Mouse (Mus musculus) stomach, adult 2 months (tissue): ENCODE data around the gene Inf2. TPM values are rescaled to one million over a fixed set of nuclear protein-coding genes. Genes with fewer than 3 reads are reported as not detected.

Experiments used
- polyA plus RNA-seq: library from polyadenylated mRNA; depleted of rRNA; stranded (reverse); fragments of >200 nt; gene quantifications from 2 replicates; pipeline ENCODE4 v1.2.3, GENCODE M21; 2012; rRNA removed

The Inf2 gene
- polyA plus RNA-seq, result 5.6 and 6.4 TPM in 2 replicates

DNA sequence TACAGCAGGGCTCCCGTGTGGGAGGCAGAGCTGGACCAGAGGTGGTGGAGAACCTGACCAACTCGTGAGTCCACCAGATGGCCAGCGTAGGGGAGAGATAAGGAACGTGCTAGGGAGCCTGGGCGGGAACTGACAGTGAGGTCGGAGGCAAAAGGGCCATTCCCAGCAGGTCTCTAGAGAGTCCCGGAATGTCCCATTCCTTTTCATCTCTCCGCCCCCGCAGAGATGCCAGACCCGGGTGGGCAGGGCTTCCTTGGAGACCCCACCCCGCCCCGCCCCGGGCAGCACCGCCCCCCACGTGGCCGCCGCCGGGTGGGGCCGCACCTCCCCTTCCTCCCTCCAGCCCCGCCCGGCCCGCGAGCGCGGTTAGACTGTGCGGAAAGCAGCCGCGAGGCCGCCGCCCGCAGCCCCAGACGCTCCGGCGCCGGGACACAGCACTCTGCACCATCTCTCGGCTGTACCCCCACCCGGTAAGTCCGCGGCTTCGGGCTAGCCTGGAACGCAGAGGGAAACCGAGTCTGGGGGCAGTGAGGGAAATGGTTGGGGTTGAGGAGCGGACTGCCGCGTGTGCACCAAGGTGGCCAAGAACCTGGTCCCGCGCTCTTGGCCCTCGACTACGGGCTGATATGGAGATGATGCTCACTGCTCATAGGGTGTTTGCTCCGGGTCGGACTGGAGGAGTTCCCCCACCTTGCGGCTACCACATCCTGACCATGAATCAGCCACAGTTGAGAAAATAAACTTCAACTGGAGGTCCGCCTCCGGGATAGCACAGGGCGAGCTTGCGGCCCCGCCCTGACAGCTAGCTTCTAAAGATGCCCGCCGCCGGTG is at the start of gene Inf2:
TSS of gene Inf2 (plus strand) at position 359 of the 831 bp plus-strand sequence.

DNA sequence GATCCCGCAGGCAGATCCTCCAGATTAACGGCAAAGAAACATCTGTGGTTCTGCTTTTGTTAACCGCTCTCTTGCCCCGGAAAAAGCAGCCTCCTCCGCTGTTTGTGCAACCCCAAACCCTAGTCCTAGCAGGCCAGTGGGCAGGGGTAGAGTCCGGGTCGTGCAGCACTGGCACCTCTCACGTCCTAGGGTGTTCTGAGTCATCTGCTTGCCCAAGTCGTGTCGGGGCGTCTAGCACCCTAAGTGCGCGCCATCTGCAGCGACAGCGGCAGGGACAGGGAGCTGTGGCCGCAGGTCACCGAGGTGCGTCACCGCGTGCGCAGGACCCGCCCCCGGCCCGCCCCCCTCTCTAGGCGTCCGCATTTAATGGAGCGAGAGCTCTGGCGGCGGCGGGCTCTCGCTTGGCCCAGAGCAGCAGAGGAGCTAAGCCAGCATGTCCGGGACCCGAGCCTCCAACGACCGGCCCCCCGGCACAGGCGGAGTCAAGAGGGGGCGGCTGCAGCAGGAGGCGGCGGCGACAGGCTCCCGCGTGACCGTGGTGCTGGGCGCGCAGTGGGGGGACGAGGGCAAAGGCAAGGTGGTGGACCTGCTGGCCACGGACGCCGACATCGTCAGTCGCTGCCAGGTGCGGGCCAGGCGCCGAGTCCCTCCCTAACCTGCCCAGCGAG is 31.2 kb downstream of the Inf2 start, which contains the start of gene Adssl1:
TSS of gene Adssl1 (plus strand) at position 360 of the 668 bp plus-strand sequence.

DNA sequence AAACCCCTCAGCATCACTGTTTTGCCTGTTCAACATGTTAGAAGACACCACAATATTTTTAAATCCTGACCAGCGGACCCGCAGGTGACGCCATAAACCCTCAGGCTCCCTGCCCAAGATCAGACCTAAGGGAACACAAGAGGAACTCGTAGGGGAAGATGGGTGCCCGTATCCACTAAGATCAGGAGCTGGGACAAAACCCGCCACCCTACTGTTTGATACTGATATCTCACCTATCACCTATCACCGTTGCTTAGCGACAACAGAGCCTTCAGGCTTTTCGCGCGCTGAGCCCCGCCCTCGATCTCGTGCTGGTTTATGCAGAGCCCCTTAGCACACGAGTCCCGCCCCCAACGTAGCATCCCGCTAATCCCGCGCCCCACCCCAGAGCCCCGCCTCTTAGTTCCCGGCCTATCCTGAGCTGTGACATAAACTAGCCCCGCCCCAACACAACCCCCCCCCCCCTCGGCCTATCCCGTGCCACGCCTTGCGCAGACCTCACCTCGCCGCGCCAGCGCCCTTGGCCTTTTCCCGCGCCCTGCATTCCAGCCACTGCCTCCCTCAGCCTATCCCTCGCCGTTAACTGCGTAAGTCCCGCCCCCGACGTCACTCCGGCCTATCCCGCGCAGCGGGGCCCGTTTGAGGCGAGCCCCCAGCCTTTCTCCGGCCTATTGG is 55.7 kb downstream of the Inf2 start, which contains the start of gene Siva1:
TSS of gene Siva1 (plus strand) at position 500 of the 675 bp plus-strand sequence.

Other genes starting within 250 kb of the Inf2 start
- 0.96 and 1.2 TPM in 2 replicates for gene A530016L24Rik, start 99.3 kb upstream of the Inf2 start, polyA plus RNA-seq
- gene Tmem179, start 72.0 kb upstream of the Inf2 start, polyA plus RNA-seq, result 0.38 and 1.1 TPM in 2 replicates
- gene Adssl1, start 31.3 kb downstream of the Inf2 start, polyA plus RNA-seq, result 7.7 and 16.7 TPM in 2 replicates
- 16.5 and 24.7 TPM in 2 replicates for gene Siva1, start 55.9 kb downstream of the Inf2 start, polyA plus RNA-seq
- gene Akt1, start 86.1 kb downstream of the Inf2 start, polyA plus RNA-seq, result 108 and 117 TPM in 2 replicates
- 19.5 and 22.8 TPM in 2 replicates for gene Zbtb42, start 90.0 kb downstream of the Inf2 start, polyA plus RNA-seq
- gene Cep170b, start 131.7 kb downstream of the Inf2 start, polyA plus RNA-seq, result 53.4 and 62.7 TPM in 2 replicates
- gene Pld4, start 171.9 kb downstream of the Inf2 start, polyA plus RNA-seq, result 8.0 and 11.8 TPM in 2 replicates
- gene Ahnak2, start 213.9 kb downstream of the Inf2 start, polyA plus RNA-seq, result 4.8 and 6.8 TPM in 2 replicates
- gene Clba1, start 220.2 kb downstream of the Inf2 start, polyA plus RNA-seq, result 5.3 and 9.1 TPM in 2 replicates
- gene Cdca4, start 240.6 kb downstream of the Inf2 start, polyA plus RNA-seq, result 11.5 and 11.9 TPM in 2 replicates